Mouse (Mus musculus) stomach, embryonic 16.5 days (tissue): ENCODE data around the gene Slc39a11. TPM values are rescaled to one million over a fixed set of nuclear protein-coding genes. Genes with fewer than 3 reads are reported as not detected.

ENCODE experiments used
- ATAC-seq: fragments of 200-750 bp; cut with Nextera tagmentation; 2 replicates; pipeline ENCODE4 v1.8.0; 2017; ENCODE audit warnings: moderate number of reproducible peaks, moderate TSS enrichment; ENCODE audit not compliant: insufficient read depth, low FRiP score
- H3K27ac ChIP-seq: fragments of 300-500 bp; sonication (generic); 2 replicates; pipeline ENCODE4 v1.5.1; 2014; ENCODE audit warnings: low read length
- H3K27me3 ChIP-seq: fragments of 300-500 bp; sonication (generic); 2 replicates; pipeline ENCODE4 v1.6.1; 2014; ENCODE audit warnings: low read length, control low read depth, mixed read lengths; ENCODE audit not compliant: control insufficient read depth, insufficient read depth
- H3K36me3 ChIP-seq: fragments of 300-500 bp; sonication (generic); 2 replicates; pipeline ENCODE4 v1.6.1; 2014; ENCODE audit warnings: low read length; ENCODE audit not compliant: control insufficient read depth, insufficient read depth
- H3K4me1 ChIP-seq: fragments of 300-500 bp; sonication (generic); 2 replicates; pipeline ENCODE4 v1.6.1; 2014; ENCODE audit warnings: low read length, control low read depth, mixed read lengths; ENCODE audit not compliant: control insufficient read depth, insufficient read depth
- H3K4me2 ChIP-seq: fragments of 300-500 bp; sonication (generic); 2 replicates; pipeline ENCODE4 v1.6.1; 2014; ENCODE audit warnings: low read depth, low read length, mixed read lengths
- H3K4me3 ChIP-seq: fragments of 300-500 bp; sonication (generic); replicated peaks from 2 replicates; pipeline ENCODE4 v1.5.1; 2014; ENCODE audit warnings: mild to moderate bottlenecking, low read length
- H3K9ac ChIP-seq: fragments of 300-500 bp; sonication (generic); 2 replicates; pipeline ENCODE4 v1.6.1; 2014; ENCODE audit warnings: low read length
- H3K9me3 ChIP-seq: fragments of 300-500 bp; sonication (generic); replicated peaks from 2 replicates; pipeline ENCODE4 v1.6.1; 2016; ENCODE audit warnings: low read length, control low read depth; ENCODE audit not compliant: control insufficient read depth
- WGBS: fragments of 180-500 bp; shearing (Covaris S2); extraction: QIAGEN DNeasy Blood & Tissue Kit; methylation state at CpG from one replicate; pipeline ENCODE4 v1.1.7; 2014; 5-methylcytosine and 5-hydroxymethylcytosine counted together
- polyA plus RNA-seq: library from polyadenylated mRNA; unstranded; fragments of >200 nt; fragmentation: Nextera tagmentation; extraction: Ambion mirVana; gene quantifications from 2 replicates; pipeline ENCODE4 v1.2.1, GENCODE M21; 2015

The Slc39a11 gene
- 47.9 and 50.3 TPM in 2 replicates for polyA plus RNA-seq

DNA sequence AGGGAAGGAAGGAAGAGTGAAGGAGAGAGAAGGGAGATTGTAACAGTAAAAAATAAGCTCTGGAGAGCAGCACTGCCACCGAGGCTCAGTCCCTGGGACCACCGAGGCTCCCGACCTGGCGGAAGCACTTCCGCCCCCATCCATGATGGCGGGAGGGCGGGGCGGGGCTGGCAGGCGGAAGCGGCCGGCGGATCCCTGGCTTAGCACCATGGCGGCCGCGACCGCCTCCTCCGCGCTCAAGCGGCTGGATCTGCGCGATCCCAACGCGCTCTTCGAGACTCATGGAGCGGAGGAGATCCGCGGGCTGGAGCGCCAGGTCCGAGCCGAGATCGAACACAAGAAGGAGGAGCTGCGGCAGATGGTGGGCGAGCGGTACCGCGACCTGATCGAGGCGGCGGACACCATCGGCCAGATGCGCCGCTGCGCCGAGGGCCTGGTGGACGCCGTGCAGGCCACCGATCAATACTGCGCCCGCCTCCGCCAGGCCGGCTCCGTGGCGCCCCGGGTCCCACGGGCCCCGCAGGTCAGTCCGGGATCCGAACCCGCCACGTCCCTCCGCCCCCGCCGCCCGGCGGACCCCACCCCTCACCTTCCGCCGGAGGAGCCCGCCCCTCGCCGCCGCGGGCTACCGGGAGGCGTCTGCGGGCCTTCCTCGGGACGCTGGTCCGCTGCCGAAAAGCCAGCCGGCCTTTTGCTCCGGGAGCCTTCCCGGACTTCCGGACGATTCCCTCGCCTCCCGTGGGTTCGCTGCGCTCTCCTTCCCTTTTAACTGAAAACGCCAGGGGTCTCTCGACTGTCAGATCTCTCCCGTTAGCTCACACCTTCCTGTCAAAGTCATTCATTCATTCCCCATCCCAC is at the start of gene Slc39a11:
Gene Slc39a11, minus strand, starts transcription at position 727 of the 858 bp plus-strand sequence.
- peaks cover 13% of the 10 kb centered on the region for H3K4me1 ChIP-seq

DNA sequence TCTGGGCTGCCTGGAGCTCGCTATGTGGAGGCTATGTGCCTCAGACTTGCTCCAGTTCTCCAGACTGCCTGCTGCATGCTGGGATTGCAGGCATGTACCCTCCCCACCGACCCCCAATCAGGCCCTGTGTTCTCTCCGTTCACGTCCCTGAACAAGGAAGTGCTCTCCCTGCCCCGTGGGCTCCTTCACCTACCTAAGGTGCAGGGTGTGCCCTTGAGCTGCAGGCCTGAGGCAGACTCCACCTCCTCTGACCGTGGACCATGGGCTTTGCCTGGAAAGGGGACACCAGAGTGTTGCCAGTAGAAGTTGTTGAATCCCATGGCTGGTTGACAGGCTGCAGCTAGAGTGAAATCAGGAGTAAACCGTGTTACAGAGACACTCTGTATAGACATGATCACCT is 49.8 kb upstream of the Slc39a11 start:
- no peak overlapping the region for H3K4me2 ChIP-seq
- no peaks in the 10 kb centered on the region for H3K27me3 ChIP-seq
- no peaks in the 10 kb centered on the region for H3K9me3 ChIP-seq
- no peak overlapping the region for H3K4me3 ChIP-seq
- ATAC-seq, result peak; percentile 46; the same call in 1 of the 2 replicates
- H3K27ac ChIP-seq, result no peak overlapping the region
- 75% methylated on average over 7 of the region's 7 CpGs for WGBS
- no peaks in the 10 kb centered on the region for H3K4me1 ChIP-seq
- peaks cover 10% of the 10 kb centered on the region for H3K36me3 ChIP-seq
- H3K9ac ChIP-seq, result no peak overlapping the region

More for the DNA sequence above, at the start of gene Slc39a11:
- H3K27ac ChIP-seq, result peak within 1 kb of the TSS; percentile 85
- no peaks in the 10 kb centered on the region for H3K27me3 ChIP-seq
- peaks cover 10% of the 10 kb centered on the region; the same call in 1 of the 2 replicates for H3K36me3 ChIP-seq
- ATAC-seq, result peak; percentile 78
- WGBS, result under 1% methylated on average over 91 of the region's 91 CpGs
- peak within 1 kb of the TSS; percentile 85 for H3K4me2 ChIP-seq
- H3K9me3 ChIP-seq, result no peaks in the 10 kb centered on the region
- peak within 1 kb of the TSS; percentile 85 for H3K4me3 ChIP-seq
- peak within 1 kb of the TSS; percentile 95 for H3K9ac ChIP-seq

DNA sequence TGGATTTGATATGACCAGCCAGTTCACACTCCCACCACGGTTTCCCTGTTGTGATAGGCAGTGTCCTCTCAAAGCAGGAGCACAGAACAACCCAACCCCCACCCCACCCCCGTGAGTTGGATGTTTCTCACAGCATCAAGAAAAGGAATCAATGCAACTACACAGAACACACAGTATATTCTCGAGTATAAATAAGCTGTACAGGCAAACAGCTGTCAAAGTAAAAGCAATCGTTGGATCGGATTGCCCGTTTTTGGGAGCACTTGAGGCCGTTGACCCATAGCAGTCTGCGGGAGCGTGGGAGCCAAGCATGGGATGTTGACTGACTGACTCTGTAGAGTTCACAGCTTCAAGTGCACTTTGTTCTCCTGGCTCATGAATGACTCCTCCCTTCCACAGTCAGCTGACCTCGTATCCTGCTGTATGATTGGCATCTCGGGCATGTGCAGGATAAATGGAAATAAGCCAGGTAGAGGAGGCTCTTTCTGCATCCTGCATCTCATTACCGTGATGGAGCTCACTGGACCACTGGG is 48.2 kb upstream of the Slc39a11 start:
- Histone ChIP-seq H3K4me3 (no peak overlapping the region), H3K9ac (no peak overlapping the region), H3K9me3 (no peaks in the 10 kb centered on the region), H3K36me3 (peaks cover 10% of the 10 kb centered on the region), H3K4me2 (no peak overlapping the region), H3K4me1 (no peaks in the 10 kb centered on the region), H3K27ac (no peak overlapping the region), H3K27me3 (no peaks in the 10 kb centered on the region)
- ATAC-seq, result no peak
- 68% methylated on average over 12 of the region's 12 CpGs for WGBS

DNA sequence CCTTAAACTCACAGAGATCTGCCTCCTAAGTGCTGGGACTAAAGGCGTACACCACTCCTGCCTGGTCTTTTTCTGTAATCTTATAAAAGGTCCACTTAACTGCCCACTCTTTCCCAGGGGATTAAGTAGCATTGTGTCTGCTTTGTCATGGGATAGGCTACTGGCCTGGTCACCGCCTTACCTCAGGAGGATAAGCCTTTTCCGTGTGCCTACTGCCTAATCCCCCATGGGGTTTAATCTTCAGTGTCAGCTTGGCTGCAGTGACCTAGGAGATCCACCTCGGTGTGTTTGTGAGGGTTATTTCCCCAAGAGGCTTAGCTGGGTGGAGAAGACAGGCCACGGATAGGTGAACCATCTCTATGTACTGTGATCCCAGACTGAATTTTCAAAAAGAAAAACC is 47.7 kb upstream of the Slc39a11 start:
- Histone ChIP-seq H3K36me3 (peaks cover 10% of the 10 kb centered on the region), H3K27me3 (no peaks in the 10 kb centered on the region), H3K9me3 (no peaks in the 10 kb centered on the region), H3K27ac (no peak overlapping the region), H3K4me3 (no peak overlapping the region), H3K4me1 (no peaks in the 10 kb centered on the region), H3K4me2 (no peak overlapping the region), H3K9ac (no peak overlapping the region)
- ATAC-seq, result no peak
- 80% methylated on average over 5 of the region's 5 CpGs for WGBS

DNA sequence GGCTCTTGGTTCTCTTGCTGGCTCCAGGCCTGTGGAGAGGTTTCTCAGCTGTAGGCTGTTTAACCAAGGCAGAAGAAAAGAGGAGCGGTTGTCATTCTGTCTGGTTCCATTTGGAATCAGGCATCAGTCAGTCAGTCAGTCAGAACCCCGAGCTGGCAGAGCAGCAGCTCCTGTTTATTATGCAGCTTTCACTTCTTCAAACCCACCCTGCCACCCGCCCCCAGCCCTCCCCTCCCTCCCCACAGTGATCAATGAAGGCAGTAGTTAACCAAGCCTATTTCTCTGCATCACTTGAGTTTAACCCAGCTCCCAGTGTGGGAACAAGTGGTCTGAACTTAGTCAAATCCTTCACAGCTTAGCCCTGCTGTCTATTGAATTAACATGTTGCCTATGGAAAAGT is 42.0 kb upstream of the Slc39a11 start:
- Histone ChIP-seq H3K4me2 (no peak overlapping the region), H3K27me3 (no peaks in the 10 kb centered on the region), H3K4me3 (no peak overlapping the region), H3K27ac (no peak overlapping the region), H3K4me1 (peaks cover 6% of the 10 kb centered on the region; the same call in 1 of the 2 replicates), H3K9me3 (no peaks in the 10 kb centered on the region), H3K36me3 (peaks cover 28% of the 10 kb centered on the region), H3K9ac (no peak overlapping the region)
- 65% methylated on average over 3 of the region's 3 CpGs for WGBS
- ATAC-seq, result no peak

DNA sequence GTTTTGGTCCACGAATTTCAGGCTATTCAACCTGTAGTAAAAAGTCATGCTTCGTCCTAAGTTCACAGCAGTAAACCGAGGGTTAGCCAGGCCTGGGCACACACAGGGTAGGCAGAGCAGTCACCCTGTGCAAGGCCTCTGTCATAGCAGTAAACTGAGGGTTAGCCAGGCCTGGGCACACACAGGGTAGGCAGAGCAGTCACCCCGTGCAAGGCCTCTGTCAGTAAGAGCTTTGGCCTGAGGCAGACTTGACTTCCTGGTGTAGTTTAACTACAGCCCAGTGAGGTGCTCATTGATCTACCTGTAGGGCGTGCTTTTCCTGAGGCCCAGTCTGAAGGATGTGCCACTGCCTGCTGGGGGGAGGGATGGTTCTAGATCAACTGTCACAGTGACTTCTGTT is 41.4 kb upstream of the Slc39a11 start:
- peaks cover 28% of the 10 kb centered on the region for H3K36me3 ChIP-seq
- no peak overlapping the region for H3K4me3 ChIP-seq
- no peaks in the 10 kb centered on the region for H3K27me3 ChIP-seq
- no peaks in the 10 kb centered on the region for H3K9me3 ChIP-seq
- H3K4me2 ChIP-seq, result no peak overlapping the region
- H3K4me1 ChIP-seq, result peaks cover 10% of the 10 kb centered on the region
- H3K27ac ChIP-seq, result 0 out of 2 replicates have a peak overlapping the region, but pooled peaks have one; percentile 20
- 82% methylated on average over 5 of the region's 5 CpGs for WGBS
- H3K9ac ChIP-seq, result no peak overlapping the region
- ATAC-seq, result peak; percentile 54; the same call in 1 of the 2 replicates

DNA sequence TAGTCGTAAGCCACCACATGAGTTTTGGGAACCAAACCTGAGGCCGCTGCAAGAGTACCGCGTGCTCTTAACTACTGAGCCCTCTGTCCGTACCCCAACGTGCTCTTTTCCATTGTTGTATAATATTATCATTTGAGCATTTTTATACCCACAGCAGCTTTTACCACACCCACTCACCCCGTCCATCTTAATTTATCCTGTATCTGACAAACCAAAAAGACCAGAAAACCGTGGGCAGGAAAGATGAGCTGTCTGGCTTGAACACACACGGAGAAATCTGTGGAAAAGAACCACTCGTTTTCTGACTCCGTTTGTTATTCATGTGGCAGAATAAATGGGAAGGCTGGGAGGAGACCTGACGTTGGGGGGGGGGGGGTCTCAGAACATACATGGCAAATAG is 40.6 kb upstream of the Slc39a11 start:
- no peak for ATAC-seq
- peaks cover 26% of the 10 kb centered on the region for H3K36me3 ChIP-seq
- no peak overlapping the region for H3K27ac ChIP-seq
- H3K9me3 ChIP-seq, result no peaks in the 10 kb centered on the region
- H3K9ac ChIP-seq, result no peak overlapping the region
- no peaks in the 10 kb centered on the region for H3K27me3 ChIP-seq
- WGBS, result 85% methylated on average over 12 of the region's 12 CpGs
- peaks cover 10% of the 10 kb centered on the region for H3K4me1 ChIP-seq
- no peak overlapping the region for H3K4me3 ChIP-seq
- no peak overlapping the region for H3K4me2 ChIP-seq

DNA sequence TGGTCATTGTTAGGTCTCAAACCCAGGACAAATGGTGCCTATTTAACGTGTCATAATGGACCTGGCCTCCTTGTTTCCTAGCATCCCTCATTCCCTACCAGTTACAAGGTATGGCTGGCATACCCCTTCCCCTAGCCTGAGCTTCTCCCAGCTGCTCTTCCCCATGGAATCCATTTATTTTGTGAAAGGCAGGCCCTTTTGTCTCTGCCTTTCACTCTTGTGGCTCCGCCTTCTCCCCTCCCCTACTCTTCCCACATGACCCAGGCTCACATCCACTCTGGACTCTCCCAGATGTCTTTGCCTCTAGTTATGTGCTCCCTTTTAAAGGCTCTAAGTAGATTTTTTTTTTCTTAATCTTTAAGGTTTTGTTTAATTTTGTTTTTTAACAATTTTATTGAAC is 37.2 kb upstream of the Slc39a11 start:
- no peak overlapping the region for H3K9ac ChIP-seq
- no peaks in the 10 kb centered on the region for H3K27me3 ChIP-seq
- H3K36me3 ChIP-seq, result peaks cover 17% of the 10 kb centered on the region
- 64% methylated on average over 2 of the region's 2 CpGs for WGBS
- no peak for ATAC-seq
- no peak overlapping the region for H3K4me3 ChIP-seq
- H3K9me3 ChIP-seq, result no peaks in the 10 kb centered on the region
- H3K27ac ChIP-seq, result no peak overlapping the region
- peaks cover 26% of the 10 kb centered on the region for H3K4me1 ChIP-seq
- H3K4me2 ChIP-seq, result no peak overlapping the region

DNA sequence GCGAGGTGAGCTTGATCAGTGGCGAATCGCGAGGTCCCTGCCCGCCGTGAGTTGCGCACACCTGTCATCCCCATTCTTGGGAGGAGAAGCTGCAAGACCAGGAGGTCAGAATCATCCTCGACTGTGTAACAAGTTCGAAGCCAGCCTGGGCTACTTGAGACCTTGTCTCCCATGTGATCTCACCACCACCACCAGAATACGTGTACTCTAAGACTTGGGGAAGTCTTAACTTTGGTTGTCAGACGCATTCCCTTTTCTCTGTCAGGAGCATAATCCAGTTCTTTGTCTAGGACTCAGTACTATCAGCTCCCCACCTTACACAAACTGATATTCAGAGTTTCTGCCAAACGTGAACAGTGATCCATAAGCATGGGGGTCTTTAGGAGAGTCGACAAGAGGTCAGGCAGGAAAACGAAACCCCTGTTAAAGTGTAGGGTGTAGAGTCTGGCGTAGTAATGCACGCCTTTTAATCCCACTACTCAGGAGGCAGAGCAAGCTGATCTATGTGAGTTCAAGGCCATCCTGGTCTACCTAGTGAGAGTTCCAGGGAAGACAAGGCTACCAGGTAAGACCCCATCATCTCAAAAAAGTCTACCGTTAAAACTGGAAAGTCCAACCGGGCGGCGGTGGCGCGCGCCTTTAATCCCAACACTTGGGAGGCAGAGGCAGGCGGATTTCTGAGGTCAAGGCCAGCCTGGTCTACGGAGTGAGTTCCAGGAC is 35.0 kb upstream of the Slc39a11 start:
- Histone ChIP-seq H3K9ac (peak overlapping the region; percentile 92), H3K36me3 (peaks cover 17% of the 10 kb centered on the region), H3K4me1 (peaks cover 33% of the 10 kb centered on the region), H3K4me3 (peak overlapping the region; percentile 95), H3K27me3 (no peaks in the 10 kb centered on the region), H3K27ac (peak overlapping the region; percentile 97; the same call in 1 of the 2 replicates), H3K4me2 (peak overlapping the region; percentile 68), H3K9me3 (no peaks in the 10 kb centered on the region)
- ATAC-seq, result no peak
- WGBS, result 40% methylated on average over 25 of the region's 25 CpGs
